Mouse (Mus musculus) liver, postnatal 0 days (tissue): Measurements from ENCODE around the gene Coro1c.

Experiments
- CTCF ChIP-seq: sonication (generic); IDR thresholded peaks from 2 replicates; pipeline ENCODE4 v1.5.1; 2016; ENCODE audit warnings: antibody characterized with exemption, low read depth
- EP300 ChIP-seq: IDR thresholded peaks from 2 replicates; pipeline ENCODE4 v1.6.1; 2016; ENCODE audit warnings: antibody characterized with exemption, low read depth, mild to moderate bottlenecking

GRCm38 (mm10) chr5:113902983-113903382 lies 5.6 kb downstream of the Coro1c start:
- TF ChIP-seq CTCF = no peak
- TF ChIP-seq EP300 = no peak
